Mouse (Mus musculus) intestine, embryonic 16.5 days (tissue): ENCODE measurements around the gene Map6d1. TPM values are rescaled to one million over a fixed set of nuclear protein-coding genes. Genes with fewer than 3 reads are reported as not detected.

Experiments
- ATAC-seq: fragments of 200-750 bp; cut with Nextera tagmentation; 2 replicates; pipeline ENCODE4 v1.8.0; 2017; ENCODE audit warnings: moderate TSS enrichment, moderate library complexity
- H3K27ac ChIP-seq: fragments of 300-500 bp; sonication (generic); 2 replicates; pipeline ENCODE4 v1.5.1; 2014; ENCODE audit warnings: mild to moderate bottlenecking, low read length
- H3K27me3 ChIP-seq: fragments of 300-500 bp; sonication (generic); replicated peaks from 2 replicates; pipeline ENCODE4 v1.6.1; 2014; ENCODE audit warnings: low read length, control low read depth, mixed read lengths; ENCODE audit not compliant: control insufficient read depth, insufficient read depth
- H3K36me3 ChIP-seq: fragments of 300-500 bp; sonication (generic); 2 replicates; pipeline ENCODE4 v1.6.1; 2014; ENCODE audit warnings: low read length, control low read depth; ENCODE audit not compliant: control insufficient read depth, insufficient read depth
- H3K4me1 ChIP-seq: fragments of 300-500 bp; sonication (generic); 2 replicates; pipeline ENCODE4 v1.6.1; 2014; ENCODE audit warnings: low read length, control low read depth, mixed read lengths; ENCODE audit not compliant: control insufficient read depth, insufficient read depth
- H3K4me2 ChIP-seq: fragments of 300-500 bp; sonication (generic); 2 replicates; pipeline ENCODE4 v1.6.1; 2014; ENCODE audit warnings: low read depth, low read length, control low read depth
- H3K4me3 ChIP-seq: fragments of 300-500 bp; sonication (generic); 2 replicates; pipeline ENCODE4 v1.5.1; 2014; ENCODE audit warnings: mild to moderate bottlenecking, low read length
- H3K9ac ChIP-seq: fragments of 300-500 bp; sonication (generic); 2 replicates; pipeline ENCODE4 v1.6.1; 2014; ENCODE audit warnings: low read depth, low read length
- H3K9me3 ChIP-seq: fragments of 300-500 bp; sonication (generic); 2 replicates; pipeline ENCODE4 v1.6.1; 2016; ENCODE audit warnings: low read length, control low read depth; ENCODE audit not compliant: control insufficient read depth
- WGBS: fragments of 180-500 bp; shearing (Covaris S2); extraction: QIAGEN DNeasy Blood & Tissue Kit; methylation state at CpG from one replicate; pipeline ENCODE4 v1.1.7; 2014; 5-methylcytosine and 5-hydroxymethylcytosine counted together
- polyA plus RNA-seq: library from polyadenylated mRNA; unstranded; fragments of >200 nt; fragmentation: Nextera tagmentation; extraction: Ambion mirVana; gene quantifications from 2 replicates; pipeline ENCODE4 v1.2.1, GENCODE M21; 2015

Gene Map6d1
- polyA plus RNA-seq = 0.31 and 0.38 TPM in 2 replicates

DNA sequence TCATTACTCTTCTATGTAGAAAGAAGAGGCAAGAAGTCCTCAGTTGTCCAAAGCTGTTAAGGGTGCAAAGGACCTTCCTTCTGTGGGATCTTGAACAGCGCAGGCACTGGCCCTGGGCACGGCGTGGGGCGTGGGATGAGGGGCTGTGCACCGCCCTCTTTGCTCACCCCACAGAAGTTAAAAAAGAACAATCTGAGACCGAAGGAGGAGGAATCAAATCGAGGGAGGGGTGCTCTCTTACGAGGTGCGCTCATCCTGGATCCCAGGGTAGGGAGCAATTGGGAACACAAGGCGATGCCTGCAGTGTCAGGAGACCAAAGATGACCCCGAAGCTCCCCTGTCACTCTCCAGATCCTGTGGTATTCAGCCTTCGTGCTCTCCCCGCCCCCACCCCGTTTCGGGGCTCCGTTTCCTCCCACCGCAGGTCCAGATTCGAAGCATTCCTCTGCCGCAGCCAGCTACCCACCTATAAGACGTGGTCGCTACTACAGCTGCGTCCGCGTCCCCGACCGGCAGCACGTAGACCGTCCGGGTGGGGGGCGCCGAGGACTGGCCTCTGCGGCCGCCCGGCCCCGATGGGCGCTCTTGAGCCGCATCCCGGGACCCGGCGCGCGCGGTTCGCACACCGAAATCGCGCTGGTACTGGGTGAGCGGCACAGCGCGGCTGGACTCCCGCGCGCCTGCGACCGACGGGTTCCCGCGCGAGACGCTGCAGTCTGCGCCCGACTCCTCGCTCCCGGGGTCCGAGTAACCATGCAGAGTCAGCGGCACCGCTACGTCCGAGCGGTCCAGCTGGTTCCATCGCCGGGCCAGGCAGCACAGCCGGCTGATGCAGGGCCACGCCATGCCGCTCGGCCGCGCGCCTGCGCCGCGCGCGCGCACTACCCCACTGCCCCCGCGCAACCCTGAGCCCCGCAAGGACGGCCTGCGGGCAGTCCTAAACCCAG is at the start of gene Map6d1:
Gene Map6d1, minus strand, starts transcription at position 891 of the 947 bp plus-strand sequence.
- H3K27me3 ChIP-seq = 0 out of 2 replicates have a peak, but pooled peaks cover 3% of the 10 kb centered on the region
- no peaks in the 10 kb centered on the region for H3K4me1 ChIP-seq
- no peaks in the 10 kb centered on the region for H3K9me3 ChIP-seq
- H3K4me3 ChIP-seq = peak within 1 kb of the TSS; percentile 73
- H3K27ac ChIP-seq = no peak within 1 kb of the TSS
- peak within 1 kb of the TSS; percentile 98 for H3K4me2 ChIP-seq
- under 1% methylated on average over 90 of the region's 90 CpGs for WGBS
- peak; percentile 75 for ATAC-seq
- peak within 1 kb of the TSS; percentile 69 for H3K9ac ChIP-seq
- no peaks in the 10 kb centered on the region for H3K36me3 ChIP-seq

DNA sequence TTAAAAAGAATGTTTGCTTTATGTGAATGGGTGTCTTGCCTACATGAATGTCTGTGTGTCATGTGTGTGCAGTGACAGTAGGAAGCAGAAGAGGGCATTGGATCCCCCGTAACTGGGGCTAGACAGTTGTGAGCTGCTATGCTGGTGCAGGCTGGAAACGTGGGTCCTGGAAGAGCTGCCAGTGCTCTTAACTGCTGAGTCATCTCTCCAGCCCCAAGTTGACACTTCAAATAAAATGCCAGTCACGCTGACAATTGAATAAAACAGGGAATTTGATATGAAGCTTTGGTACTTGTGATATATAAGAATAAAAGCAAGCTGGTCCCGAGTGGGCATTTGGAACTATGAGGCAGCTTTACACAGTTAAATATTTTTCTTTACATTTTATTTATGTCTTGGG is 39.1 kb upstream of the Map6d1 start:
- no peaks in the 10 kb centered on the region for H3K9me3 ChIP-seq
- no peak for ATAC-seq
- no peaks in the 10 kb centered on the region for H3K4me1 ChIP-seq
- H3K4me2 ChIP-seq = no peak overlapping the region
- no peaks in the 10 kb centered on the region for H3K27me3 ChIP-seq
- WGBS = 87% methylated on average over 4 of the region's 4 CpGs
- H3K36me3 ChIP-seq = peaks cover 7% of the 10 kb centered on the region
- no peak overlapping the region for H3K27ac ChIP-seq
- no peak overlapping the region for H3K9ac ChIP-seq
- no peak overlapping the region for H3K4me3 ChIP-seq

DNA sequence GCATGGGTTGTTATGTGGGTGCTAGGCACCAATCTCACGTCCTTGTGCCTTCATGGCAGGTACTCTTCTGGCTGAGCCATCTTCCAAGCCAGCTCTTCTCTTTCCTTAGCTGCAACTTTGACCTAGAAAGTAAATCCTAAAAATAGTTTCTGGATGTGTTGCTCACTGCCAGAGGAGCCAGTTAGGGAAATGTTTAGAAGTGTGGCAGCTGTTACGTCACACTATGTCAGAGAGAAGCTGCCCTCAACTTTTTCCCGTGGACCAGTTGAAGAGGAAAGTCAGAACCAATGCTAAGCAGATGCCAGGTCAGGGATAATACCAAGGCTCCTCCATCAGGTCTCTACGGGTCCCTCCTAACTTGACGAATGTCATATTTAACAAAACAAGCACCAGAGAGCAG is 38.2 kb upstream of the Map6d1 start:
- Histone ChIP-seq H3K4me3 (no peak overlapping the region), H3K27me3 (no peaks in the 10 kb centered on the region), H3K36me3 (peaks cover 7% of the 10 kb centered on the region), H3K9me3 (no peaks in the 10 kb centered on the region), H3K4me2 (no peak overlapping the region), H3K4me1 (no peaks in the 10 kb centered on the region), H3K27ac (no peak overlapping the region), H3K9ac (no peak overlapping the region)
- 81% methylated on average over 5 of the region's 5 CpGs for WGBS
- no peak for ATAC-seq

DNA sequence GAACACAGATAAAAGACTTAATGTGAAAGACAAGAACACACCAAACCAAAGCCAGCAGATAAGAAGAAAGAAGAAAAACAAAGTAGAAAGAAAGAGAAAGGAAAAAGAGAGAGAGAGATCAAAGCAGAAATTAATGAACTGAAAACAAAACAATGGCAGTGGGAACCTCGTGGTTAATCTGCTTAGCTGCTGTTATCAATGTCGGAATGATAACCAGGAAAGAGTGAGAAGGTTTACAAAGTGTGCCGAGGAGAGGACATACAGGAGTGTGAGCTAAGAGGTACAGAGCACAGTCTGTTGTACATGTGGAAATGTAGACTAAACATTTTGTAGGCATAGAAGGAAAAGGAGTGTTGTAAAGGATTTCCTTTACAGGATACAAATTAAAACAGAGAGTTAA is 31.8 kb upstream of the Map6d1 start:
- no peak for ATAC-seq
- no peak overlapping the region for H3K4me2 ChIP-seq
- no peaks in the 10 kb centered on the region for H3K9me3 ChIP-seq
- H3K36me3 ChIP-seq = no peaks in the 10 kb centered on the region
- no peak overlapping the region for H3K27ac ChIP-seq
- no peak overlapping the region for H3K9ac ChIP-seq
- H3K27me3 ChIP-seq = no peaks in the 10 kb centered on the region
- H3K4me3 ChIP-seq = no peak overlapping the region
- WGBS = 22% methylated on average over 3 of the region's 3 CpGs
- no peaks in the 10 kb centered on the region for H3K4me1 ChIP-seq

DNA sequence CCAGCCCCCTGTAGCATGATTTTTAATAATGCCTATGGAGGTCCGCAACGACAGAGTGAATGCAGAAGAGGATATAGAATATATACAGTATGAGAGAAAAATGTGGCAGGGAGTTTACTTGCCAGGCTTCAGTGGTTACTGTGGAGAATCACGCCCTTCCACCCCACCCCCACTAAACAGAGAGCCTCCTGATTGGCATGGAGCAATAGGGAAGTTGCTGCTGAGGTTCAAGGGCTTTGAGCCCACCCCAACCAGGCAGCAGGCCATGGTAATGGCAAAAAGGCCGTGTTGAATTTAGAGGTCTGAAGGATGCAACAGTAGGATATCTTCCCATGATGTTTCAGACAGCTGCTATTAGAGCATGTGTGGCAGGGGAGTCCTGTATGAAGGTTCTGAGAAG is 30.2 kb upstream of the Map6d1 start:
- Histone ChIP-seq H3K9ac (no peak overlapping the region), H3K4me1 (no peaks in the 10 kb centered on the region), H3K4me3 (no peak overlapping the region), H3K27ac (no peak overlapping the region), H3K36me3 (no peaks in the 10 kb centered on the region), H3K4me2 (no peak overlapping the region), H3K9me3 (no peaks in the 10 kb centered on the region), H3K27me3 (no peaks in the 10 kb centered on the region)
- 81% methylated on average over 4 of the region's 4 CpGs for WGBS
- ATAC-seq = no peak

DNA sequence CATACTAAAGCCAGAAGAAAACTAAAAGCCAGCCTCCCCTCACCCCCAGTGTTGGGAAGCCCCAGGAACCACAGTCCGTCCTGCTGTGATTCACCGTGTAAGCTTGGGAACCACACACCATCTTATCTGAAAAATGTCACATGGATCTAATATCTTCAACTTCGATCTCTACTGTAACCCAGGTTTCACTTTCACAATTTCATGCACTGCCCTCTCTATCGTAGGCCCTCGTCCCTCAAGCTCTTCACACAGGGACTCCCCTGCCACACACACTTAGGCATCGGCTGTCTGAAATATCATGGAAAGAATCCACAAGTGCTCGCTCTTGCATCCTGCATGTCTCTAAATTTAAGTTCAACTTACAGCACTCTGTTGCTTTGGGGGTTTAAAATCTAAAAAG is 23.9 kb upstream of the Map6d1 start:
- no peak overlapping the region for H3K9ac ChIP-seq
- H3K27ac ChIP-seq = no peak overlapping the region
- no peaks in the 10 kb centered on the region for H3K27me3 ChIP-seq
- H3K36me3 ChIP-seq = no peaks in the 10 kb centered on the region
- H3K4me2 ChIP-seq = no peak overlapping the region
- WGBS = 77% methylated on average over 7 of the region's 7 CpGs
- no peak overlapping the region for H3K4me3 ChIP-seq
- no peaks in the 10 kb centered on the region for H3K4me1 ChIP-seq
- ATAC-seq = no peak
- H3K9me3 ChIP-seq = no peaks in the 10 kb centered on the region

DNA sequence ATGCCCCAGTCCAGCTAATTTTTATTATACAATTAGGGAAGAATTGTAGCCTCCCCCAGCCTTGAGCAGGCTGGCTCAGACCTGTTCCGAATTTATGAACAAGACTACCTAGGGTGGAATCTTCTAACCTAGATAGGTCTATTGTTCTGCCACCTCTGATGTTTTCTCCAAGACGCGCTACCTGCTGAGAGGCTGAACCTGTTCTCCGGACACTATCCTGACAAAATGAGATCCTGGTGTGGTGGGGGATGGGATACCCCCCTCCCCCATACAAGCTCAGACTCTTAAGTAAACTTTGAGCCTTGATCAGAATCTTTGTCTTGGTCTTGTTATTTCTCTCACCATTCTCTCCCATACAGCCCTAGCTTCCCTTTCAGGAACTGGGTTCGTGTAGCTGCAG is 16.8 kb upstream of the Map6d1 start:
- Histone ChIP-seq H3K4me1 (no peaks in the 10 kb centered on the region), H3K9me3 (no peaks in the 10 kb centered on the region), H3K36me3 (no peaks in the 10 kb centered on the region), H3K27me3 (no peaks in the 10 kb centered on the region), H3K4me3 (no peak overlapping the region), H3K9ac (no peak overlapping the region), H3K4me2 (no peak overlapping the region), H3K27ac (no peak overlapping the region)
- 80% methylated on average over 5 of the region's 5 CpGs for WGBS
- ATAC-seq = no peak

DNA sequence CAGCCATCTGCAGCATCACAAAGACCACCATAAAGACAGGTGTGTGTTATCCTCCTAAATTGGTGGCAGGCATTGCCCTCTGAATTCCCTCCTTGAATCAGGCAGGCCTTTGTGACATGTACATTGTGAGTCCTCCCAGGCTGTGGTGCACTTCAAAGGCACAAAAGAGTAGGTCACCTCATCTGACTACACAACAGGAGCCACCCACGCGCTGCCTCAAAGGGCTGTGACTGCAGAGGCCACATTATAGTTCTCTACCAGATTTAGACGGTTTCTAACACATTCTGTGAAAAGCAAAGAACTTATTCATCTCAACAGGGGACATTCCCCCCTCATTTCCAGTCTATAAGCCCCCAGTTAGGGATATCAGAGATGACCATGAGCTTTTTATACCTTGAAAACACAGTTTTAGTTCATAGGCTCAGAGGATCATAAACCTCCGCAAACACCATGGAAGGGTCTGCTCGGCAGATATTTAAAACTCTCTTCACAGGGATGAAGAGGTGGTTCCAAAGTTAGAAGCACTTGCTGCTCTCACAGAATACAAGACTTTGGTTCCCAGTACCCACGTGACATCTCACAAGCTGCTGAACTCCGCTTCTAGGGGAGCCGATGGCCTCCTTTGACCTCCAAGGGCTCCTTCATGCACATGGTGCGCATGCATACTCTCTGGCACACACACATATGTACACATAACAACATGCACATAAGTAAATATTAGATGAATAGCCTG is 7.5 kb upstream of the Map6d1 start:
- Histone ChIP-seq H3K36me3 (no peaks in the 10 kb centered on the region), H3K4me2 (no peak overlapping the region), H3K9me3 (no peaks in the 10 kb centered on the region), H3K9ac (no peak overlapping the region), H3K27ac (no peak overlapping the region), H3K4me1 (no peaks in the 10 kb centered on the region), H3K27me3 (no peaks in the 10 kb centered on the region), H3K4me3 (no peak overlapping the region)
- ATAC-seq = no peak
- 87% methylated on average over 9 of the region's 9 CpGs for WGBS

DNA sequence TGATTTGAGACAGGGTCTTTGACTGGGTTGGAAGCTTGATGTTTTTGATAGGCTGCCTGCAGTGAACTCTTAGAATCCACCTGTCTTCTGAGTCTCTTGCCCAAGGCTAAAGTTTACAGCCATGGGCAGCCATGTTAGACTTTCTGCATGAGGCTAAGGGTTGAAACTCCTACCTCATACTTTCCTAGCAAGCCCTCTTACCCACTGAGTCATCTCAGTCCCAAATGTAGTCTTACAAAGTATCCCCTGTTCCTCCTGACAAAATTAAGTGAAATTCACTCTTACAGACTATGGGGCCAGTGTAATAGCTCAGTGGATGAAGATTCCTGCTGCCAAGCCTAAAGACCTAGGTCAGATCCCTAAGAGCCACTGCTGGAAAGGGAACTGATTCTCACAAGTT is 5.9 kb upstream of the Map6d1 start:
- no peak overlapping the region for H3K4me2 ChIP-seq
- H3K36me3 ChIP-seq = no peaks in the 10 kb centered on the region
- no peak overlapping the region for H3K9ac ChIP-seq
- no peak for ATAC-seq
- no peaks in the 10 kb centered on the region for H3K27me3 ChIP-seq
- H3K9me3 ChIP-seq = no peaks in the 10 kb centered on the region
- no peak overlapping the region for H3K27ac ChIP-seq
- no peaks in the 10 kb centered on the region for H3K4me1 ChIP-seq
- no peak overlapping the region for H3K4me3 ChIP-seq
